Mouse (Mus musculus) heart, embryonic 15.5 days (tissue): ENCODE results near the gene Dvl1. TPM values are rescaled to one million over a fixed set of nuclear protein-coding genes. Genes with fewer than 3 reads are reported as not detected.

Experiments
- ATAC-seq: fragments of 200-750 bp; cut with Nextera tagmentation; replicated peaks from 2 replicates; pipeline ENCODE4 v1.8.0; 2017; ENCODE audit warnings: low read depth, moderate TSS enrichment; ENCODE audit not compliant: insufficient number of reproducible peaks, insufficient read depth, low FRiP score
- H3K27ac ChIP-seq: fragments of 300-500 bp; sonication (generic); 2 replicates; pipeline ENCODE4 v1.5.1; 2015; ENCODE audit warnings: mild to moderate bottlenecking, inconsistent platforms
- H3K27me3 ChIP-seq: fragments of 300-500 bp; sonication (generic); 2 replicates; pipeline ENCODE4 v1.6.1; 2015; ENCODE audit warnings: inconsistent platforms
- H3K36me3 ChIP-seq: fragments of 300-500 bp; sonication (generic); 2 replicates; pipeline ENCODE4 v1.6.1; 2015; ENCODE audit warnings: mild to moderate bottlenecking, inconsistent platforms
- H3K4me1 ChIP-seq: fragments of 300-500 bp; sonication (generic); replicated peaks from 2 replicates; pipeline ENCODE4 v1.6.1; 2015; ENCODE audit warnings: inconsistent platforms
- H3K4me2 ChIP-seq: fragments of 300-500 bp; sonication (generic); 2 replicates; pipeline ENCODE4 v1.6.1; 2015; ENCODE audit warnings: inconsistent platforms, mild to moderate bottlenecking, moderate library complexity
- H3K4me3 ChIP-seq: fragments of 300-500 bp; sonication (generic); 2 replicates; pipeline ENCODE4 v1.5.1; 2015; ENCODE audit warnings: mild to moderate bottlenecking, inconsistent platforms
- H3K9ac ChIP-seq: fragments of 300-500 bp; sonication (generic); 2 replicates; pipeline ENCODE4 v1.6.1; 2015; ENCODE audit warnings: mild to moderate bottlenecking, inconsistent platforms
- H3K9me3 ChIP-seq: fragments of 300-500 bp; sonication (generic); replicated peaks from 2 replicates; pipeline ENCODE4 v1.6.1; 2016; ENCODE audit warnings: inconsistent platforms
- WGBS: fragments of 180-500 bp; shearing (Covaris S2); methylation state at CpG from one replicate; pipeline ENCODE4 v1.1.7; 2015; ENCODE audit warnings: mixed read lengths; 5-methylcytosine and 5-hydroxymethylcytosine counted together
- polyA plus RNA-seq: library from polyadenylated mRNA; unstranded; fragments of >200 nt; fragmentation: Nextera tagmentation; extraction: Ambion mirVana; gene quantifications from 2 replicates; pipeline ENCODE4 v1.2.1, GENCODE M21; 2015

The Dvl1 gene
- polyA plus RNA-seq, 1 experiment from 2014 or later = 8.1 TPM

- Histone ChIP-seq H3K4me3 (no peak overlapping the region), H3K27ac (no peak overlapping the region), H3K36me3 (peaks cover 47% of the 10 kb centered on the region), H3K9me3 (no peaks in the 10 kb centered on the region), H3K4me2 (no peak overlapping the region), H3K4me1 (peaks cover 14% of the 10 kb centered on the region), H3K27me3 (no peaks in the 10 kb centered on the region), H3K9ac (no peak overlapping the region)
- ATAC-seq = no peak
- 87% methylated on average over 5 of the region's 5 CpGs for WGBS
Observed at GRCm38 (mm10) chr4:155886330-155886729, 39.1 kb downstream of the Dvl1 start.

DNA sequence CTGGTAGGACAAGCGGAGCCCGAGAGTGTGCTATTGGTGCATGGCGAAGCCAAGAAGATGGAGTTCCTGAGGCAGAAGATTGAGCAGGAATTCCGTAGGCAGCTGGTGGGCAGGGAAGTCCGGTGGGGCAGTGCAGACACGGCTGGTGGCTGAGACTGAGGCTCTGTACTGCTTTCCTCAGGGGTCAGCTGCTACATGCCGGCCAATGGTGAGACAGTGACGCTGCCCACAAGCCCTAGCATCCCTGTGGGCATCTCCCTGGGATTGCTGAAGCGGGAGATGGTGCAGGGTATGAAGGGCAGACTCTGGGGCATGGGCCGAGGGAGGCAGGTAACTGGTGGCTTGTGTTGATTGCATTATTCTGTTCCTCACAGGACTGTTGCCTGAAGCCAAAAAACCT is 40.5 kb downstream of the Dvl1 start:
- Histone ChIP-seq H3K4me1 (peaks cover 16% of the 10 kb centered on the region), H3K4me2 (no peak overlapping the region), H3K4me3 (no peak overlapping the region), H3K9me3 (no peaks in the 10 kb centered on the region), H3K36me3 (peaks cover 47% of the 10 kb centered on the region), H3K27me3 (no peaks in the 10 kb centered on the region), H3K27ac (no peak overlapping the region), H3K9ac (no peak overlapping the region)
- no peak for ATAC-seq
- 86% methylated on average over 10 of the region's 10 CpGs for WGBS

DNA sequence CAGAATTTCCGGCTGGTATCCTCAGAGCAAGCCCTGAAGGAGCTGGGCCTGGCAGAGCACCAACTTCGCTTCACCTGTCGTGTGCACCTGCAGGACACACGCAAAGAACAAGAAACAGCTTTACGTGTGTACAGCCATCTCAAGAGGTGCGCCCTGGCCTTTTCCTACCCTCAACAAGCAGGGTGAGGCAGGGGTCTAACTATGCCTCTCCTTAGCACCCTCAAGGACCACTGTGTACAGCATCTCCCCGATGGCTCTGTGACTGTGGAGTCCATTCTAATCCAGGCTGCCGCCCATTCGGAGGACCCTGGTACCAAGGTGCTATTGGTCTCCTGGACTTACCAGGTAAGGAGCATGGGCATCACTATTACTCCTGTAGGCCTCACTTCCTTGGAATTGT is 41.0 kb downstream of the Dvl1 start:
- Histone ChIP-seq H3K9ac (no peak overlapping the region), H3K27ac (no peak overlapping the region), H3K4me2 (no peak overlapping the region), H3K9me3 (no peaks in the 10 kb centered on the region), H3K27me3 (no peaks in the 10 kb centered on the region), H3K4me3 (no peak overlapping the region), H3K36me3 (peaks cover 47% of the 10 kb centered on the region), H3K4me1 (peaks cover 18% of the 10 kb centered on the region)
- ATAC-seq = no peak
- 90% methylated on average over 9 of the region's 9 CpGs for WGBS

- Histone ChIP-seq H3K27ac (no peak overlapping the region), H3K9ac (no peak overlapping the region), H3K4me3 (no peak overlapping the region), H3K36me3 (peaks cover 47% of the 10 kb centered on the region), H3K27me3 (no peaks in the 10 kb centered on the region), H3K9me3 (no peaks in the 10 kb centered on the region), H3K4me1 (peaks cover 28% of the 10 kb centered on the region), H3K4me2 (no peak overlapping the region)
- no peak for ATAC-seq
- 81% methylated on average over 5 of the region's 5 CpGs for WGBS
Observed at GRCm38 (mm10) chr4:155889316-155889715, 42.1 kb downstream of the Dvl1 start.

DNA sequence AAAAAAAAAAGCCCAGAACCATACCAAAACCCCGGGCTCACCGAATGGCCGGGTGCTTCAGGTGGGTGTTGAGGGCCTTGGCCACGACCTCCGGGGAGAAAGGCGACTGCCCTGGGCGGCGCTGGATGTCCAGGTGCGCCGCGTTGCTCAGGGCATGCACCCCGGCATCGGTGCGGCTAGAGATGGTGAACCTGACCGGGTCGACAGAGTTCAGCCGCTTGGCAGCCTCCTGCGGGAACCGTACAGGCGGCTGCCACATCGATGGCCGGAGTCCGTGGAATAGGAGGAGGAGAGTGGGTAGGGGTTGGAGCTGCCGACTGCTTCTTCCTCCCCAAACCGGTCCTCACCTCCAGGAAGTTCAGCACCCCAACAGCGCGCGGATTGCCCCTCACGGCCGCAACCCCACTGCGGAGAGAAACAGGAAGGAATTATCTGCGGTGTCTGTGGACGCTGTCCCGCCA is 43.8 kb downstream of the Dvl1 start:
- ATAC-seq = no peak
- H3K36me3 ChIP-seq = peaks cover 35% of the 10 kb centered on the region
- WGBS = under 1% methylated on average over 34 of the region's 34 CpGs

GRCm38 (mm10) chr4:155891551-155892001 is 44.4 kb downstream of the Dvl1 start, which contains the start of the genes Pusl1 and Acap3:
Gene Pusl1, minus strand, starts transcription at chr4:155891781.
Gene Acap3, plus strand, starts transcription at chr4:155891822.
- H3K9me3 ChIP-seq = no peaks in the 10 kb centered on the region
- H3K27me3 ChIP-seq = no peaks in the 10 kb centered on the region
- peak within 1 kb of the TSS; percentile 93 for H3K4me2 ChIP-seq
- peak within 1 kb of the TSS; percentile 88 for H3K4me3 ChIP-seq
- peak within 1 kb of the TSS; percentile 93 for H3K9ac ChIP-seq
- H3K27ac ChIP-seq = peak within 1 kb of the TSS; percentile 99
- H3K36me3 ChIP-seq = peaks cover 29% of the 10 kb centered on the region
- ATAC-seq = peak; percentile 88
- under 1% methylated on average over 52 of the region's 52 CpGs for WGBS
- peaks cover 41% of the 10 kb centered on the region for H3K4me1 ChIP-seq

More for the DNA sequence above, 43.8 kb downstream of the Dvl1 start:
- H3K4me3 ChIP-seq = peak overlapping the region; percentile 88
- no peaks in the 10 kb centered on the region for H3K9me3 ChIP-seq
- H3K27me3 ChIP-seq = no peaks in the 10 kb centered on the region
- H3K4me1 ChIP-seq = peaks cover 41% of the 10 kb centered on the region
- H3K9ac ChIP-seq = peak overlapping the region; percentile 93
- peak overlapping the region; percentile 93 for H3K4me2 ChIP-seq
- H3K27ac ChIP-seq = no peak overlapping the region

DNA sequence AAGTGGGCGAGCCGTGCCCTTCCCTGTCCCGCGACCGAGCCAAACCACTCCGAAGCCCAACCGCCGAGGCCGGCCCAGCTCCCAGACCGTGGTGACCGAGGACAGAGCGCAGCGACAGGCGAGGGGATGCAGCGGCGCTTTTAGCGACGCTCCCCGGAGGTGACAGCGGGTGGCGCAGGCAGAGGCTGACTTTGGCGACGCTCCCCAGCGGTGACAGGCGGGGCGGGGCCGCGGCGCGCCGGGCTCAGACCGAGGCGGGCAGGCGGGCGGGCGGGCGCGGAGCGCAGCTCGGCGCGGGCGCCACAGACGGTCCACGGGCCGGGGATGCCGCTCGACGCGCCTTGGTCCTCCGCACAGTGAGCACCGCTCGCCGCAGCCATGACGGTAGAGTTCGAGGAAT is 44.8 kb downstream of the Dvl1 start:
- peak overlapping the region; percentile 99 for H3K27ac ChIP-seq
- H3K9ac ChIP-seq = peak overlapping the region; percentile 93
- no peaks in the 10 kb centered on the region for H3K27me3 ChIP-seq
- WGBS = under 1% methylated on average over 53 of the region's 56 CpGs
- peak; percentile 89 for ATAC-seq
- H3K9me3 ChIP-seq = no peaks in the 10 kb centered on the region
- peaks cover 41% of the 10 kb centered on the region for H3K4me1 ChIP-seq
- H3K36me3 ChIP-seq = peaks cover 29% of the 10 kb centered on the region
- peak overlapping the region; percentile 88 for H3K4me3 ChIP-seq
- peak overlapping the region; percentile 93 for H3K4me2 ChIP-seq

- Histone ChIP-seq H3K4me3 (peak overlapping the region; percentile 88), H3K9me3 (no peaks in the 10 kb centered on the region), H3K36me3 (peaks cover 24% of the 10 kb centered on the region), H3K27me3 (no peaks in the 10 kb centered on the region), H3K4me2 (peak overlapping the region; percentile 93), H3K9ac (peak overlapping the region; percentile 93), H3K4me1 (peaks cover 41% of the 10 kb centered on the region), H3K27ac (peak overlapping the region; percentile 99)
- WGBS = 5% methylated on average over 37 of the region's 37 CpGs
- ATAC-seq = peak; percentile 15; the same call in 1 of the 2 replicates
Observed at GRCm38 (mm10) chr4:155892438-155893211, 45.4 kb downstream of the Dvl1 start.

GRCm38 (mm10) chr4:155893212-155893690 is 46.0 kb downstream of the Dvl1 start:
- no peaks in the 10 kb centered on the region for H3K9me3 ChIP-seq
- WGBS = 69% methylated on average over 8 of the region's 8 CpGs
- no peak overlapping the region for H3K27ac ChIP-seq
- peaks cover 41% of the 10 kb centered on the region for H3K4me1 ChIP-seq
- peak overlapping the region; percentile 93 for H3K4me2 ChIP-seq
- ATAC-seq = no peak
- H3K27me3 ChIP-seq = no peaks in the 10 kb centered on the region
- H3K9ac ChIP-seq = 0 out of 2 replicates have a peak overlapping the region, but pooled peaks have one; percentile 93
- peaks cover 18% of the 10 kb centered on the region for H3K36me3 ChIP-seq
- peak overlapping the region; percentile 88 for H3K4me3 ChIP-seq

- H3K27ac ChIP-seq = peak overlapping the region; percentile 0; the same call in 1 of the 2 replicates
- ATAC-seq = no peak
- no peak overlapping the region for H3K9ac ChIP-seq
- peak overlapping the region; percentile 93 for H3K4me2 ChIP-seq
- H3K4me3 ChIP-seq = peak overlapping the region; percentile 14
- H3K36me3 ChIP-seq = peaks cover 8% of the 10 kb centered on the region
- no peaks in the 10 kb centered on the region for H3K27me3 ChIP-seq
- peaks cover 41% of the 10 kb centered on the region for H3K4me1 ChIP-seq
- WGBS = 19% methylated on average over 8 of the region's 8 CpGs
- no peaks in the 10 kb centered on the region for H3K9me3 ChIP-seq
Observed at GRCm38 (mm10) chr4:155894311-155894881, 47.2 kb downstream of the Dvl1 start.

GRCm38 (mm10) chr4:155895216-155895615 is 48.0 kb downstream of the Dvl1 start:
- no peaks in the 10 kb centered on the region for H3K9me3 ChIP-seq
- no peak overlapping the region for H3K4me3 ChIP-seq
- H3K36me3 ChIP-seq = peaks cover 14% of the 10 kb centered on the region
- peaks cover 39% of the 10 kb centered on the region for H3K4me1 ChIP-seq
- WGBS = 33% methylated on average over 6 of the region's 6 CpGs
- H3K9ac ChIP-seq = no peak overlapping the region
- no peak for ATAC-seq
- no peaks in the 10 kb centered on the region for H3K27me3 ChIP-seq
- H3K4me2 ChIP-seq = peak overlapping the region; percentile 5; the same call in 1 of the 2 replicates
- H3K27ac ChIP-seq = 0 out of 2 replicates have a peak overlapping the region, but pooled peaks have one; percentile 0
